Mouse (Mus musculus) regulatory T cell (primary cell): ENCODE data around the gene Cpa1.

Source experiments
- in situ Hi-C: fragments of 300-600 bp; cut with MboI, MseI; formaldehyde crosslinking; loops from one replicate; pipeline ENCODE4 v1.15.1; 2025; ENCODE audit warnings: high pct_unique_total_duplicates

The Cpa1 gene

DNA sequence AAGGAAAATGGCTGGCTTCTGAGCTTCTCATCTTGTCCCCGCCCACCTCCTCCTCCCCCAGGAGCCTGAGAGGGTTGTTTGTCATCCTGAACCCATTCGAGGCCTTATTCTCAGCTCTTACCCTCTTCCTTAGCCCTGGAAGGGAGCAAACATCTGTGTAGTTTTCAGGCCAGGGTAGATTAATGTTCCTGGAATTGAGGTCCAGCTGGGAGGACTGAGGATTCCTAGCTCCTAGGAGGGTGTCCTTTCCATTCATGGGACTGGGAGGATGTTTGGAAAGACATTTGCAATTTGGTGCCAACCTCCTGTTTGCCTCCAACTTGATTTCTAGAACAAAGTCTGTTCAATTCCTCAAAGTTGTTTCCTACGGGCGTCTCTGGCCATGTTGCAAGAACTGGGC lies 18.4 kb upstream of the Cpa1 start:
- in situ Hi-C loops: no loop called here

DNA sequence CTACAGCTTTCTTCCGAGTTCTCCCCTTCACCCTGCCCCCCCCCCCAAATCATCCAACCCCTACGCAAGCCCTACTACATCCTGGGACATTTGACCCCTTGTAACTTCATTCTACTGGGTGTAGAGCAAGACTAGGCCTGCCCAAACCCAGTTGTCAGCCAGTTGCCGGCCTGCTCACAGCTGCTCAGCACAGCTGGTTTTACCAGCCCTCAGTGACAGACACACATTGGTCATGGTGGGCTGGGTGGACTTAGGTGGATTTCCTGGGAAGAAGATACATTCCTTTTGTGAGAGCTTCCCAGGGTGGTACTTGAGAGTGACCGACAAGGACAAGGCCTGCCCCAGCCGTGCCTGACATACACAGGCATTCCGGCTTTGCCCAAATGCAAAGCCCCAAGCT lies 18.0 kb upstream of the Cpa1 start:
- in situ Hi-C loops: no loop called here

DNA sequence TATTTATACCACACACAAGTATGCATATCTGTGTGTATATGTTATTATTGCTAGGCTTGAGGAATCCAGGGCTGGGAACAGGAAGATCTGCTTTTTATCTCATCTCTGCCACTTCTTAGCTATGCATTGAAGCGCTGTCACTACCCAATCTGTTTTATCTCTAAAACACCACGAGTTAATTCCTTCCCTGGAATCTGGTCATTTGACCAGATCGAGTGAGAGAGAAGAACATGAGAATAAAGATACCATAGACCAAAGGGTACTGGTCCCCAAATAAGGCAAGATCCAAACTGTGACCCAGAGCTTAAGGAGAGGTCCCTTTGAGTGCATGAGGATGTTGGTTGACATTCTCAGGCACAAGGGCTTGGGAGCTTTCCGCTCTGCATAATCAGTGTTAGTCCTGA lies 17.0 kb upstream of the Cpa1 start:
- in situ Hi-C loops: no loop called here

DNA sequence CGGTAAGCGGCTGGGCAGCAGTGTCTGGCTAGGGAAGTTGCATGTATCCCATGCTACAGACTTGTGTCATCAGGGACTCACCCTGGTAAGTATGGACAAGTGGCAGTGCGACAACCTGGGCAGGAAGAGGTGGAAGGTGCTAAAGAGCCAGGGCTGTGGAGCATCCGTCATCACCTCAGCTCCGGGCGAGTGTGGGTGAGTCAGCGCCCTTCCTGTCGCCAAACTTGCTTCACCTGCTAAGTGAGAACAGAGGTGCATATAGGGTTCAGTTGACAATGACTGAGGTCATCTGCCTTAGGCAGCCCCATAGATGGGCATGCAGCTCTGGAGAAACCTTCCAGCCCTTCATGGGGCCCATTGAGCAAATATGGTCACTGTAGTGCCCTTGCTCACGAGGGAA lies 14.3 kb upstream of the Cpa1 start:
- in situ Hi-C loops: no loop called here

DNA sequence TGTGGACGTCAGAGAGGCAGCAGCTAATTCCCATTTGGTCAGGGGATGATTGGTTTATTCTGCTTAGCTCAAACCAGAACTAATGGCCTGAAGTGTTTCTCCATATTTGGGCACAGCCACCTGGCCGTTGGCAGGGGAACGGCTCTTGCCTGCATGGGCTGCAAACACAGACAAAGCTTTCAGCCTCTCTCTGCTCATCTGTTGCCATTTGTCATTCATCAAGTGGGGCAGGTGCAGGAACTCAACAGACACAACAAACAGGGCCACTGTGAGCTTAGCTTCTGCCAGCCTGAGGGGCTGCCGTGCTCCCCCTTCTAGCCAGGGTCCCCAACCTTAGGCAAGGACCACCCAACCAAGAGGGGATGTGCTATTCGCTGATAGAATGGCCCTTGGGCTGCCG lies 10.9 kb upstream of the Cpa1 start:
- in situ Hi-C loops: no loop called here

DNA sequence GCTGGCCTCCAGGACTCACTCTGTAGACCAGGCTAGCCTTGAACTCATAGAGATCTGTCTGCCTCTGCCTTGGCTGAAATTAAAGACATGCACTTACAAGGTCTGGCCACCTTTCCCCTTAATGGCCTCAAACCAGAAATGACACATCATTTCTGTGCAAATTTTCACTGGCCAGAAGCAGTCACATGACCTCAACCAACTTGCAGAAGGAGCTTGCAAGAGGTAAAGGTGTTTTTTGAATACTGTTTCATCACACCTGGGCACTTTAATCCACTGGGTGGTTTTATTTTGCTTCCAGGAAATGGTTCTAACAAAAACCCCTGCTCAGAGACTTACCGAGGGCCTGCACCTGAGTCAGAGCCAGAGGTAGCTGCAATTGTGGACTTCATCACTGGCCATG lies 9.0 kb upstream of the Cpa1 start:
- in situ Hi-C loops: no loop called here

DNA sequence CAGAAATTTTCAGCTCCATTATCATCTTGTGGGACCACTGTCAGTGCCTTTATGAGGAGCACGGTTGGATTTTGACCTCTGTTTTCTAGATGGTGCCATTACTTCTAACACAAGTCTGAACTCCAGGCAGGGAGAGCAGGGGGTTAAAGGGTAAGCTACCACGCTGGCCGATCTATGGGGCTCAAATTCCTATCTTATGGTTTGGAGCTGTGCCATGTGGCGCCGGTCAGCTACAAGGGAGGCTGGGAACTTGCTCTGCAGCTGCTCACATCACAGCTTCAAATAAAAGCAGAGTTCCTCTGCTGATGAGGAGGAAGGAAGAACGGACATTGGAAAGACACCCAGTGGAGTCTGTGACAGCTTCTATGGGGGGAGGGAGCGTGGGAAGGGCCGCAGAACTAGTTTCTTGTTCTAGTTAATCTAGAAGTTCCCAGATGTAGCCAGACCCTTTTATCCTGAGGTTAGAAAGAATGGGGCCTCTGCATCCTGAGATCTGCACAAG lies 3.6 kb upstream of the Cpa1 start:
- in situ Hi-C loops: no loop called here

DNA sequence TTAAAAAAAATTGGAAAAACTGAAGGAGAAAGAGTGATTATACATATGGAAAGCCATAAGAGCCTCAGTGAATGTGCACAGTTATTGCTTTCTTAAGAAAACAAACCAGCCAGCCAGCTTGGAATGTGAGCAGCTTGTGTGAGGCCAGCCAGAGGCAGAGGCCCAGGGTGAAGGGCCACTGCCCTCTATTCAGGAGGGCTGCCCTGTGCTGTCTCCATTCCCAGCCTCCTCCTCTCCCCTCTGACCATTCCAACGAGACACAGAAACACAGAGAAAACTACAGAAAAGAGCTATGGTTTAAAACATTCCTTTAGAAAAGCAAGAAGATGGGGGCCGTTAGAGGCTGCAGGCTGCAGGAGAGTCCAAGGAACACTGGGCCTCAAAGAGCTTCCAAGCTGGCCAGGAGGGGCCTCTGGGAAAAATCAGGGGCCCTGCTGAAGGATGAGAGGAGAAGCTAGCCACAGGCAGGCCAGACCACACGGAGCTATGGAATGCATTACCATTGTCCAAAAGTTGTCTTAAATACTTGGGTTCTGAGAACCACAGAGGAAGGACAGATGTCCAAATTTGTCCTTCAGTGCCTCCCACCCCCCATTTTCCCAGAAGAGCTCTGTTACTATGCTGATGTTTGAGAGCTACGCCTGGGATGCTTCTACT lies 2.7 kb upstream of the Cpa1 start:
- in situ Hi-C loops: no loop called here

DNA sequence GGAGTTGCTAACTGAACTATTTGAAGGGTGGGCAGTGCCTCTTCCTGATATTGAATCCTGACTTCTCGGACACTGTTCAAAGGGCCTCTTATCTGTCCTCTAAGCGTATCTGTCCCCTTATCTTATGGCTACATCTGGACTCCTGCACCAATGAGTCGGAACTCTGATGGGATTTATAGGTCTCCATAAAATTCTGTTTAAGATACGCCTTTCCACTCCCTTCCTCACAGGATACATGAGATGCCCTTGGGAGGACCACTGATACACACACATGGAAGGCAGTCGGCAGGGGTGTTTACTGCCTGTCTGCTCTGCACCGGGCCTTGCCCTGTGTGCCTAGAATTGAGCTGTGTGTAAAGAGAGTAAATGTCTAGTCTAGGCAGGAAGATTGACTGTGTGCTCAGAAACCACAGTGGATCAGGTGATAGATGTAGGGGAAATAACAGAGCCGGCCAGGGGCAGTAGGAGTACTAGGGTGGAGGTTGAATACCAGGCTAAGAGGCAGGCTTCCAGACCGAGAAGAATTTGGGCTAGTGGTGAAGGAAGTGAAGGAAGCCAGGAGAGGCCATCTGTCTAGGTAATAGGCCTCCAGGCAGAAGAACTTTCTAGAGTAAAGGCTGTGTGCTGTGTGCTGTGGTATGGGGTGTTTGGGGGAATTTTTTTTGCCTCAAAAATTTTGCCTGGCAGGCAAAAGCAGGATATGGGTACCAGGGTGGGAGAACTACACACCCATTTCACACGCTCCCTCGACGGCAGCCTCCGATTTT lies 4.9 kb downstream of the Cpa1 start:
- in situ Hi-C loops: no loop called here

DNA sequence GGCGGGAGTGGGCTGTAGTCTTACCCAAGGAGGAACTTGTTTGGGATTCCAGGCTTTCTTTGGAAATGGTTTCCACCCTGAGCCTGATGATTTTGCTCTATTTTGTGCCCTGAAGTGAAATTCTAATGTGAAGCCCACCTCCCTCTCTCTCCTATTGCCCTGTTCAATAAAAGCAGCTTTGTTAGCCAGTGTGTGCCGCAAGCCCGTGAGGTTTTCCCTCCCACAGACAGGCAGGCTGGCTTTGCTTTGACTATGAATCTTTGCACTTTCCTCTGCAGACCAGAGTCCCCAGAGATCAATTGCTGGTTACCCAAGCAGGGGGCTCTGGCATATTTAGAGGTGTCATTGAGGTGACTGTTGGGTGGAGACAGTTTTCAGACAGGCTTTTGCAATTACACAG lies 5.4 kb downstream of the Cpa1 start:
- in situ Hi-C loops: no loop called here

DNA sequence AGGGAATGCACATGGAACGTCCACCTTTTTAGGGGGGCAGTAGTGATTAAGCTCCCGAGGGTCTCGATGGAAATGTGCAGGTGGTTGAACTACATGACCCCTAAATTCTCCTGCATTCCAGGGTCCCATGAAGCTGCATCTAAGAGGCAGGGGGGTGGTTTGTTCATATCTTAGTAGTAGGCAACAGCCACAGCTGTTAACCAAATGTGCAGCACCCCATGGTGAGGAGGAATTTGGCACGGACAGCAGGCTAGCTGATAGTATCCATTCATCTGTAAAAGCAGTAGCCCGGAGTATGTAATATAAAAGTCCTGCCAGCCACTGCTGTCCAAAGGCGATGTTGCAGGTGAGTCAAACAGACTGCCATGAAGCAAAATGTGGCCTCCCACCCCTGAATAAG lies 6.4 kb downstream of the Cpa1 start:
- in situ Hi-C loops: no loop called here

DNA sequence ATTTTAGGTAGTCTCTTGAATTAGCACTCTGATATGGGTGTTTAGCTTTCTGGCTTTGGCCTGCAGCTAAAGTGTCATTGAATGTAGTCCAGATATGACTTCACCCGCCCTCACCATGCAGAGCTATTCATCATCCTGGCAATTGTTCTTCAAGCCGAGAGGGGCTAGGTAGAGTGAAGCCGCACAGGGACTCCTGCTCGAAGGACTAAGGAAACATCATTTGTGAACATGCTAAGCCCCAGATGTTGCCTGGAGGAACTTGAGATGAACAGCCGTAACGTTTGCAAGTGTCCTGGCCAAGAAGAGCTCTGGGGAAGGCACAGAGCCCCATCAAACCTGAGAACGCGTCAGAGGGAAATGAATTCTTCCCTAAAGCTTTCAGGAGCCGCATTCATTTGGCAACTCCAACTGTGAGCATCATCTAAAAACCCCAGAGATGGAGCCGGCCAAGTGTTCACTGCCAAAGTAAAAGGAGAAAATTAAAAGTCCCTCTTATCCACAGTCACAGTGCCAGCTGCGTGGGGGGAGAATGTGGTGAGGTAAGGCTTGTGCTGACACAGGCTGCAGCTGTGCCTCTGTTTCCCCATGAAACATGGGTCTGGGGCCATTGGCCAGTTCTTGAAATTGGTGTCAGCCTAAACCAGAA lies 10.8 kb downstream of the Cpa1 start:
- in situ Hi-C loops: no loop called here

DNA sequence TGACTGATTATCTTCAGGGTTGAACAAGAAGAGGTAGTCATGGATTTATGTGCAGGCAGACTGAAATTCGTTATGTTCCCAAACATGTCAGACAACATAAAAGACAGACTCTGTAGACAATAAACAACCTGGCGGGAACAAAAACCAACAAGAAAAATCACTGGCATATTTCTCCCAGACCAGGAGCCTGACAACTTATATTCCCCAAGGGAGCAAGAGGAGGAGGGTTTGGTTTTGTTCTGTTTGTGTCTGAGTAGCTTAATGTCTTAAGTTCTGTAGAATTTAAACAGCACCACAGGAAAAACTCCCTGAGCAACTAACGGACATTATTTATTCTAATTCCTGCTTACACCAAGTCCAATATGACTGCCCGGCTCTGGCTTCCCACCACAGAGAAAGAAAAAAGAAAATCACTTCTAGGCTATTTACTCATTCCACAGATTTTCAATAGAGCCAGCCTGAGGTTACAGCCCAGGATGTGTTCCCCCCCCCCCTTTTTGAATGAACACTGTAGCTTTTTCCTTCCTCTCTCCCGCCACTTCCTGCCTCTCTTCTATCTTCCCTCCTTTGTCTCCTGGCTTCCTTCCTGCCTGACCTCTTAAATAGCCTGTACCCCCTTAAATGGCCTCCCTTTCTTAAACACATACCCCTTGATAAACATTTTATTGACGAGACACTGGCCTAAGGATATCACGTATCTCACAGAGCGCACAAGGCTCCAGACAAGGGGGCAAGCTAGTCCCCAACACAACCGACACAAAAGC lies 13.6 kb downstream of the Cpa1 start:
- in situ Hi-C loops: no loop called here

DNA sequence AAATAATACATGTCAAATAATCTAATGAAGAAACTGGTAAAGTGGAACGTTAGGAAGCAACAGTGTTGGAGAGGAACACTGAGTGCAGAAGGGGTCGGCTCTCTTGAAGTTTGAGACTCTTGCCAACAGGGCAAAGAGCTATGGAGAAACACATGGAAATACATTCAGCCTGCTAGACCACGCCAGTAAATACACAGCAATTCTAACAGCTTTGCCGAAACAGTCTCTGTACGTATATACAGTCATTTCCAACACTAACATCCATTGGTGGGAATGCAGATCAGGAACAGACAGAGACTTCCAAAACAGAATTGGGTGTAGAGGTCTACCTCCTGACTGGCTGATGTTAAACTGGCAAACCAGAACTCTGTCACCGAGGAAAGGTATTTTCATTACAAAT lies 14.5 kb downstream of the Cpa1 start:
- in situ Hi-C loops: no loop called here

DNA sequence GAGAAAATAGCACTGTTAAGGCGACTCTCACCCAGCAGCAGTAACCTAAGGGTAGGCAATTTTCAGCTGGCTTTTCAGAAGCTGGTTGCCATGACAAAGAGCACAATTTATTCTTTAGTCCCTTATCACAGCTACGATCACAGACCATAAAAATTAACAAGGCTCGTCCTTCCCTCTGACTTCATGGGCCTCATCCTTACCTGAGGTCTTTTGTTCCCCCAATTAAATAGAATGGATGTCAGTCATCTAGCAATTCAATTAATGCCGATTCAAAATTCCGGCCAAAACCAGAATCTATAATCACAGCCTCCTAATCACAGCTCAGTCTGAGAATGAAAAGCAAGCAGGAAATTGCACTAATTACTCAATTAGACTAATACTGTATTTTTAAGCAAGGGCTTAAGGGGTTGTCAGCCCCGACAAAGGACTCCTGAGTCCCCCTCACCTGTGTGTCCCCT lies 15.4 kb downstream of the Cpa1 start:
- in situ Hi-C loops: no loop called here

DNA sequence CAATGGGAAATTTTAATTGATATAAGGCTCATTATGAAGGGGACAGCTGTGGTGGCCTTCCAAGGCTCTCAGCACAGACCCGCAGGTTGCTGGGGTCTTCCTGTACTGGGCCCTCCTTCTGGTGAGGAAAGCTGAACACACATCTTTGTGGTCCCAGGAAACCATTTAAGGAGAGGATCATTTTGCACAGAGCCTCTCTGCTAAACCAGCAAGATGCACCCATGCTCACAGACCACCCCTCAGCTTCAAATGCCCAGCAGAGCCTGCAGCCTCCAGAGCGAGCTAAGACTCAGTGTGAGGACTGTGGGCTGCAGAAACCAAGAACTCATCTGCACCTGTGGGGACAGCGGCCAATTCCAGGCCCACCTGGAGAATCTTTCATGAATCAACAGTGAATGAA lies 15.9 kb downstream of the Cpa1 start:
- in situ Hi-C loops: loop anchor here (5.0 kb wide), 1 partner anchor 147 kb away; no protein-coding TSS in a partner anchor

DNA sequence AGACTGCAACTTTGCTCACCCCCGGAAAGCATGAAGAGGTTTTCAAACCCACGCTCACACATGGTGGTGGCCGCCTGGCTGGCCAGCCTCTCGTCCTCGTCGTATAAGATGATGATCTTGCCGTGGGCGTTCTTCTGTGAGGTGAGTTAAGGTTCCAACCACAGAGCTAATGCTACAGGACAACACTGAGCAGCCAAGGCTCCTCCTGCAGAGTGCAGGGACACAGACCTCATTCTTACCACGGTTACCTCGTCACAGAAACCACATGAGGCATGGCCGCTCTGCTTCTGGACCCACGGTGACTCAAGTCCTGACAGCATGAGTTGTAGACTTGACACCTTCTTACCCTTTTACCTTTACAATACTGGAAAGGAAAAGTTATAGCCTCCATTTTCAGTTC lies 18.3 kb downstream of the Cpa1 start:
- in situ Hi-C loops: loop anchor here (5.0 kb wide), 1 partner anchor 145 kb away; no protein-coding TSS in a partner anchor

DNA sequence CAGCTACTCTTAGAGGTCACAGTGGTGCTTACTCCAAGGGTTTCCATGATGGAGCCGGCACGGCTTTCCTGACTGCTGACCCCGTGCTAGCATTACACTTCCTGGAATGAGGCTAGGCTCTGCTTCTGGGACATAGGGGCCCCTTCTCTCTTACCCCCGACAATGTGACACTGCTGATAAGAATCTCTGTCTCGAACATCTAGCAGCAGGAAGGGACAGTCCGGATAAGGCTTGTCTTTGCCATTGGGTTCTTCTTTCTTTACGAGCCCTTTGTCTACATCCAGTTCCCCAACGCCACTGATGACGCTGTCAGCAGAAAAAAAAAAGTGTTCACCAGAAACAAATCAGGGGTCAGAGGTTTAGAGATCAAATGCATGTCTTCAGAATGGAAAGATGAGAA lies 19.6 kb downstream of the Cpa1 start:
- in situ Hi-C loops: loop anchor here (5.0 kb wide), 1 partner anchor 144 kb away; no protein-coding TSS in a partner anchor

DNA sequence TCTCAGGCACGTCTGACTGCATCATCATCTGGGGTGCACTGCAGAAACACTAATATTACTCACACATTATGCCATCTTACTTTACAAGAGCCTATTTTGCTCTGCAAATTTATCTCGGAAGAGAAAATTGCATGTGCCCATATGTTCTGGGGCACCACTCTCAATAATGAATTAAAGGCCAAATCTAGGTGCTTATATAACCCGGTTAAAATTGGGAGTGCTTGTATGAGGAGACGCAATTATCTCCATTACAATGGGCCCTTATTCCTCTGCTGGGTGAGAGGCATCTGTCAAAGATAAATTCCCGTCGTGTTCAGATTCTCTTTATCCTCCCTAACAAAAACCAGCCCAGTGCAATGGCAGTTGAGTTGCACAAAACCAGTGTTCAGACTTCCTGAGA lies 25.8 kb downstream of the Cpa1 start:
- in situ Hi-C loops: no loop called here

DNA sequence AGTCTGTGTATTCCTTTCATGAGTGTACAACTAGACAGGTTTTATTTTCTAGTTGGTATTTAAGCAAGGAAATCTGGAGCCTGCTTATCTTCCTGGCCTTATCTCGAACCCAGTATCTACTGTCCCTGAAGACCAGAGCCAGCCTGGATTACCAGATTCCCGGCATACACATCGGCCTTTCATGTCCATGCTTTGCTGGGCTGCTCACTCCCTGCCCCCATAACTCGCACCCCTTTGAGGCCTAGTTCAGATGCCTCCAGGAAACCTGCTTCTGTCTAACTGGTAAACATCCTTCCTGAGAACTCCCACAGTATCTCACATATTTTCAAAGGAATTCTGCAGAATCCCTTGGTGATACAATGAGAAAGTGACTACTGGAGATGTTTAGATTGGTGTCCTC lies 26.3 kb downstream of the Cpa1 start:
- in situ Hi-C loops: no loop called here

DNA sequence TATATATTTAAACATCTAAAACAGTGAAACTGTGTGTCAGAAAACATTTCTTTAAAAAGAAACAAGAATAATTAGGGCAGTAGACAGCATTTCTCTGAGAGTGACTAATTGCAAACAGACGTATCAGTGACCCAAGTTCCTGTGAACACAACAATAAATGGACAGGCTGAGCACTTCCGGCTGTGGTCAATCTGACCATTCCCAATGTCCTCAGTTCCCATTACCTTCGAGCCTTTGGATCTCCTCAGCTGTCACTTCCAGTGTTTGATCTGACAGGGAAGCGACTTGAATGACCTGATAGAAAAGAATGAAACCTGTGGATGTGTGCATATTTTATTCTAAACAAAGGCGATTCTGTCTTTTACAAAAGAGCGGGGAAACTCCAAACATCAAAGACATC lies 27.0 kb downstream of the Cpa1 start:
- in situ Hi-C loops: no loop called here

DNA sequence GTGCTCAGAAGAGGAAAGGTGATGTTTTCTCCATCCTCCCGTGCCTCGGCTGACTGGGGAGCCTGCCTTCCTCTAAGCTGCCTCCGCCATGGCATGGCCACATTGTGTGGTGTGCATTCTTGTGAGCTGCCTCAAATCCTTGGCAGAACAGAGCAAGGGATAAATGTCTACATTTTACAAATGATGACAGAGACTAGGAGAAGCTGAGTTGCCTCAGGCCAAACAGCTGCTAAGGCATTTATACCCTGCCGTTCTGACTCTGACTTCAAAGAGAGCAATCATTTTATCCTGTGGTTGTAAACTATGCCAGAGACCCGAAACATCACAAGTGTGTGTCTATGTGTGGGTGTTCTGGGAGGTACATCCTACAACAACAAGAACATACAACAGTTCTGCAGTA lies 28.6 kb downstream of the Cpa1 start:
- in situ Hi-C loops: no loop called here
